Mouse (Mus musculus) forebrain, embryonic 15.5 days (tissue): ENCODE data around the gene Ehbp1. TPM values are rescaled to one million over a fixed set of nuclear protein-coding genes. Genes with fewer than 3 reads are reported as not detected.

Experiments used
- polyA plus RNA-seq: library from polyadenylated mRNA; unstranded; fragments of >200 nt; fragmentation: Nextera tagmentation; extraction: Ambion mirVana; gene quantifications from 2 replicates; pipeline ENCODE4 v1.2.1, GENCODE M21; 2015

Ehbp1 gene
- polyA plus RNA-seq, 1 experiment from 2014 or later = 21.2 TPM

Other genes starting within 250 kb of the Ehbp1 start
- 17.8 and 18.5 TPM in 2 replicates for gene Tmem17, start 169.8 kb upstream of the Ehbp1 start, polyA plus RNA-seq